Mouse (Mus musculus) kidney, adult 2 months (tissue): ENCODE data around the gene Acsf3.

Experiments used
- CTCF ChIP-seq: fragments of 200-500 bp; conservative IDR thresholded peaks from 2 replicates; pipeline ENCODE4 v1.5.1; 2011; ENCODE audit warnings: low read depth, mild to moderate bottlenecking, control low read depth, low read length, moderate library complexity, mixed read lengths; ENCODE audit not compliant: insufficient read depth, insufficient read length
- POLR2A ChIP-seq: fragments of 200-500 bp; IDR thresholded peaks from one replicate; pipeline ENCODE4 v1.6.1; 2011; ENCODE audit warnings: low read depth, low read length, control low read depth

GRCm38 (mm10) chr8:122807907-122808306 lies 32.6 kb downstream of the Acsf3 start:
- TF ChIP-seq CTCF (no peak), POLR2A (no peak)
